Mouse (Mus musculus) heart, adult 2 months (tissue): ENCODE measurements around the gene Trpc2.

Experiments used
- CTCF ChIP-seq: fragments of 200-600 bp; IDR thresholded peaks from 2 replicates; pipeline ENCODE4 v1.8.1; 2022; ENCODE audit warnings: antibody characterized with exemption, mild to moderate bottlenecking, moderate library complexity
- POLR2A ChIP-seq: fragments of 200-500 bp; IDR thresholded peaks from 2 replicates; pipeline ENCODE4 v1.6.1; 2011; ENCODE audit warnings: mild to moderate bottlenecking, low read depth, low read length, control low read depth; ENCODE audit not compliant: insufficient read depth

GRCm38 (mm10) chr7:102101487-102101886 is 18.6 kb downstream of the Trpc2 start, which contains the start of gene Art1:
- TF ChIP-seq CTCF (no peak), POLR2A (peak; percentile 98)
